Mouse (Mus musculus) embryonic facial prominence, embryonic 14.5 days (tissue): Measurements from ENCODE around the gene Gm20388. TPM values are rescaled to one million over a fixed set of nuclear protein-coding genes. Genes with fewer than 3 reads are reported as not detected.

Experiments
- ATAC-seq: fragments of 200-750 bp; cut with Nextera tagmentation; 2 replicates; pipeline ENCODE4 v1.8.0; 2017; ENCODE audit warnings: low read depth, moderate number of reproducible peaks, moderate TSS enrichment
- DNase-seq: peaks from one replicate; pipeline ENCODE4 v3.0.0-alpha.2; 2015; ENCODE audit warnings: low spot score
- H3K27ac ChIP-seq: fragments of 300-500 bp; sonication (generic); replicated peaks from 2 replicates; pipeline ENCODE4 v1.5.1; 2014; ENCODE audit warnings: low read depth, mild to moderate bottlenecking, low read length, moderate library complexity
- H3K27me3 ChIP-seq: fragments of 300-500 bp; sonication (generic); replicated peaks from 2 replicates; pipeline ENCODE4 v1.6.1; 2014; ENCODE audit warnings: low read length; ENCODE audit not compliant: control insufficient read depth, insufficient read depth
- H3K36me3 ChIP-seq: fragments of 300-500 bp; sonication (generic); 2 replicates; pipeline ENCODE4 v1.6.1; 2014; ENCODE audit warnings: low read length, mixed read lengths; ENCODE audit not compliant: control insufficient read depth, insufficient read depth
- H3K4me1 ChIP-seq: fragments of 300-500 bp; sonication (generic); 2 replicates; pipeline ENCODE4 v1.6.1; 2014; ENCODE audit warnings: antibody characterized with exemption, low read length; ENCODE audit not compliant: control insufficient read depth, insufficient read depth
- H3K4me2 ChIP-seq: fragments of 300-500 bp; sonication (generic); 2 replicates; pipeline ENCODE4 v1.6.1; 2014; ENCODE audit warnings: low read depth, mild to moderate bottlenecking, low read length, moderate library complexity, mixed read lengths
- H3K4me3 ChIP-seq: fragments of 300-500 bp; sonication (generic); 2 replicates; pipeline ENCODE4 v1.5.1; 2014; ENCODE audit warnings: low read depth, mild to moderate bottlenecking, low read length
- H3K9ac ChIP-seq: fragments of 300-500 bp; sonication (generic); 2 replicates; pipeline ENCODE4 v1.6.1; 2014; ENCODE audit warnings: low read depth, mild to moderate bottlenecking, low read length, moderate library complexity, mixed read lengths
- H3K9me3 ChIP-seq: fragments of 300-500 bp; sonication (generic); 2 replicates; pipeline ENCODE4 v1.6.1; 2016; ENCODE audit warnings: low read length; ENCODE audit not compliant: control insufficient read depth
- WGBS: fragments of 180-500 bp; shearing (Covaris S2); extraction: QIAGEN DNeasy Blood & Tissue Kit; methylation state at CpG from one replicate; pipeline ENCODE4 v1.1.7; 2014; 5-methylcytosine and 5-hydroxymethylcytosine counted together
- polyA plus RNA-seq: library from polyadenylated mRNA; unstranded; fragments of >200 nt; fragmentation: Nextera tagmentation; extraction: Ambion mirVana; gene quantifications from 2 replicates; pipeline ENCODE4 v1.2.1, GENCODE M21; 2014

Gene Gm20388
- polyA plus RNA-seq, 1 experiment from 2014 or later, result not detected

DNA sequence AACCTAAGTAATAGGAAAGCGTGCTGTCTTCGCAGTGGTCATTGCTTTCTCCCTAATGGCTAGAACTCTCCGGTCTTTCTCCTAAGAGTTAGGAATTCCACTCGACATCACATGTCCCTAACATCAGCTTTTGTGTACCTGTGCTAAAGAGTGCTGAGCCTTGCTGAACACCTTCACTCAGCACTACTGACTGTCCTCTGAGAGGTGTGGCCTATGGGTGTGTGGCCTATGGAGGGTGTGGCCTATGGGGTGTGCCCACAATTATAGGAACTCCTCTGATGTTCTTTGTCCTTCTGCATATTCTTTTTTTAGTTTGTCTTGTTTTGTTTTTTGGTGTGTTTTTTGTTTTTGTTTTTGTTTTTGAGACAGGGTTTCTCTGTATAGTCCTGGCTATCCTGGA is 3835.8 kb downstream of the Gm20388 start:
- ATAC-seq, result no peak
- H3K9ac ChIP-seq, result no peak overlapping the region
- 90% methylated on average over 4 of the region's 4 CpGs for WGBS
- no peaks in the 10 kb centered on the region for H3K27me3 ChIP-seq
- H3K9me3 ChIP-seq, result no peaks in the 10 kb centered on the region
- no peak overlapping the region for H3K4me3 ChIP-seq
- H3K27ac ChIP-seq, result no peak overlapping the region
- H3K4me1 ChIP-seq, result peaks cover 2% of the 10 kb centered on the region; the same call in 1 of the 2 replicates
- H3K4me2 ChIP-seq, result no peak overlapping the region
- no peaks in the 10 kb centered on the region for H3K36me3 ChIP-seq
- no peak for DNase-seq

DNA sequence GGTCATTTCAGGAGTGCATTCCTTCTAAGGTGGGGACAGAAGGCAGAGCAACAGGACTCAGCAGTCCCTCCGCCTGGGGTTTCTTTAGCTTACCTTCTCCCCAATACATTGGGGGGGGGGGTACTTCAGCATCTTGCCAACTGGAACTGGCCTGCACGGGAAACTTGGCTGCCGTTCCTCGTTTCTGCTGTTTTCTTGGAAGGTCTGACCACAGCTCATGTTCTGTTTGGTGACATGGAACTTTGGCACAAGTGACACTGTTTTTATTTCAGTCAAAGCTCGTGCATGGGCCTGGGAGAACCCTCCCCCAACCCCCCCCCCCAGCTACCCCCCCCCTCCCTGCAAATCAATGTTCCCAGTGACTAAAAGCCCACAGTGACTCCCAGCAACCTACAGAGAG is 3837.1 kb downstream of the Gm20388 start:
- Histone ChIP-seq H3K9me3 (no peaks in the 10 kb centered on the region), H3K27ac (peak overlapping the region; percentile 39), H3K4me1 (peaks cover 4% of the 10 kb centered on the region), H3K9ac (no peak overlapping the region), H3K4me2 (no peak overlapping the region), H3K27me3 (no peaks in the 10 kb centered on the region), H3K36me3 (no peaks in the 10 kb centered on the region), H3K4me3 (no peak overlapping the region)
- peak; percentile 80 for DNase-seq
- ATAC-seq, result no peak
- WGBS, result 44% methylated on average over 5 of the region's 5 CpGs

DNA sequence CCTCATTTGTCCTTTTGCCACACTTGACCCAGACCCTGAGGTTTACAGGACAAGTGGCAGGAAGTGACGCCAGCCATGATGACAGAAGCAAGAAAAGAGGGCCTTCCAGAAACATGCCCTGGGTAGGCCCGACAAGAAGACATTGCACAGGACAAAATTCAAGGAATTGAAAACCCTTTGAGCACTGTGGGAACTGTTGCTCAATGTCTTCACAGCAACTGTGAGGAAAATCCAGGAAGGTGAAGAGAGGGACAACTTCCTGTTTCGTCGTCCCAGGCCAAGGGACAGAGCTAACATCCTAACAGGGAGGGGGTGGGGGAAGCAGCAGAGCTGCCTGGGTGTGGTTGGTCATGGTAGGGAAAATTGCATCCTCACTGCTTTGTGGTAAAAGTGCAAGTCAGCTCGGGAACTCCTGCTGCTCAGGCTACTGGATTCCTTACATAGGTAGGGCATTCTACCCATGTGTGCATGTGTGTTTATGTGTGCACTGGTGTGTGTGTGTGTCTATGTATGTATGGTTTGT is 3839.6 kb downstream of the Gm20388 start:
- 41% methylated on average over 5 of the region's 5 CpGs for WGBS
- H3K27me3 ChIP-seq, result no peaks in the 10 kb centered on the region
- DNase-seq (no peak), ATAC-seq (no peak)
- H3K9ac ChIP-seq, result no peak overlapping the region
- no peaks in the 10 kb centered on the region for H3K9me3 ChIP-seq
- H3K27ac ChIP-seq, result no peak overlapping the region
- no peaks in the 10 kb centered on the region for H3K36me3 ChIP-seq
- no peak overlapping the region for H3K4me2 ChIP-seq
- no peak overlapping the region for H3K4me3 ChIP-seq
- peaks cover 20% of the 10 kb centered on the region for H3K4me1 ChIP-seq

DNA sequence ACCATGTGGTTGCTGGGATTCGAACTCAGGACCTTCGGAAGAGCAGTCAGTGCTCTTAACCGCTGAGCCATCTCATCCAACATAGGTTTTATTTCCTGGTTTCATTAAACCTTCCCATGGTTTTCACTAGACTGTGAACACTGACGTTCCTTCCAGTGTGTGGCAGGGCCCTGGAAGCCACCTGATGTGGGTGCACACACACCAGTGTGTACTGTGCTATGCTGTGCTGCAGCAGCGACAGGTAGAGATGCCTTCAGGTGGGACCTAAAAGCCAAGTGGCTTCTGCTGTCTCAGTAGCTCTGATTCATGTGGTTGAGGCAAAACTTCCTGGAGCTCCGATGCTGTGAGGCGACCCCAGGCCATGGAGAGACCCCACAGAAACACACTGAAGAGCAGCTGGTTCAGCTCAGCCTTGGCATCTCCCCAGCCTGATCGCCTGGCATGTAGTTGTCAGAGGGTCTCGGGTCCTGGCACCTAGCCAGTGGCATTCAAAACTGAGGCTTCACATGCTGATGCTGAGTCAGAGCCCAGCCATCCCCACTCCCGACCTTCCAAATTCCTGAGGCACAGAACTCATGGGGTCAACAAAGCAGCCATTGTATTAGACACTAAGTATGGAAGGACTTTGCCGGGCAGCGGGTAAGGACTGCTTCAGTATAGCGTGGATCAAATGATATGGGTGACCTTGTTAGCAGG is 3842.3 kb downstream of the Gm20388 start:
- DNase-seq, result peak; percentile 85
- H3K9me3 ChIP-seq, result no peaks in the 10 kb centered on the region
- H3K9ac ChIP-seq, result 0 out of 2 replicates have a peak overlapping the region, but pooled peaks have one; percentile 21
- WGBS, result 46% methylated on average over 13 of the region's 13 CpGs
- H3K4me3 ChIP-seq, result no peak overlapping the region
- H3K27ac ChIP-seq, result no peak overlapping the region
- H3K4me2 ChIP-seq, result no peak overlapping the region
- H3K36me3 ChIP-seq, result no peaks in the 10 kb centered on the region
- H3K4me1 ChIP-seq, result peaks cover 20% of the 10 kb centered on the region
- peak; percentile 31; the same call in 1 of the 2 replicates for ATAC-seq
- no peaks in the 10 kb centered on the region for H3K27me3 ChIP-seq

DNA sequence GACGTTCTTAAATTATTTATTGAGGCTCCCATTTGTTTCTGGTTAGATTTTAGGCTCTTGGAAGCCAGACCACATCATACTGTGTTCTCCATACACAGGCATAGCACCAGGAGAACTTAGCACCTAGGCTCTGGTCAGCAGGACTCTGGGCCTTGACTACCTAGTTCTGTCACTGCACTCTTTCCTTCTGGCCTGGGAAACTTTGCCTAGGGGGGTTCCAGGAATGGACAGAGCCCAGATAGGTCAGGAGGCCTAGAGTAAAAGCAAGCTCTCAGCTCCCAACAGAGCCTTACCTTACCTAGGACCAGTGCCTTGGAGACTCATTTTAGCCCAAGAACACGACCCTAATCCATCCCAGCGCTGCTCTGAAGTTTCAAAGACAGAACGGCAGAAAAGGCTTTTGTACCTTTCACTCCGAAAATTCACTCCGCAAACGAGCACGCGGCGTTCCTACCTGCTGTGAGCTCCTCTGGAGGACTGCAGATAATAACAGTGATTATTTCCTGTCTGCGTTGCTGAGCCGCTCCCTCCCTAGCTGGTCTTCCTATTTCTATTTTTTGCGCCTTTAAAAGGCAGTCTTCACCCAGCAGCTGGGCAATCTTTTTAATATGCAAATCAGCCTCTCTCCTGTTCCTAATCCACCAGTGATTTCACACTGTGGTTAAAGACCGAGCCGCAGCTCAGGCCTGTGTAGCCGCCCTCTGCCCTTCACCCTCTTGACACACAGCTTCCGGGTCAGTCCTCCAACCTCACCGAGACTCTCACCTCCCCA is 3843.1 kb downstream of the Gm20388 start:
- no peak for ATAC-seq
- 14% methylated on average over 18 of the region's 18 CpGs for WGBS
- DNase-seq, result no peak
- Histone ChIP-seq H3K9me3 (no peaks in the 10 kb centered on the region), H3K9ac (no peak overlapping the region), H3K27me3 (no peaks in the 10 kb centered on the region; the same call in 1 of the 2 replicates), H3K4me2 (peak overlapping the region; percentile 11), H3K4me3 (no peak overlapping the region), H3K4me1 (peaks cover 18% of the 10 kb centered on the region), H3K27ac (no peak overlapping the region; the same call in 1 of the 2 replicates), H3K36me3 (no peaks in the 10 kb centered on the region)

DNA sequence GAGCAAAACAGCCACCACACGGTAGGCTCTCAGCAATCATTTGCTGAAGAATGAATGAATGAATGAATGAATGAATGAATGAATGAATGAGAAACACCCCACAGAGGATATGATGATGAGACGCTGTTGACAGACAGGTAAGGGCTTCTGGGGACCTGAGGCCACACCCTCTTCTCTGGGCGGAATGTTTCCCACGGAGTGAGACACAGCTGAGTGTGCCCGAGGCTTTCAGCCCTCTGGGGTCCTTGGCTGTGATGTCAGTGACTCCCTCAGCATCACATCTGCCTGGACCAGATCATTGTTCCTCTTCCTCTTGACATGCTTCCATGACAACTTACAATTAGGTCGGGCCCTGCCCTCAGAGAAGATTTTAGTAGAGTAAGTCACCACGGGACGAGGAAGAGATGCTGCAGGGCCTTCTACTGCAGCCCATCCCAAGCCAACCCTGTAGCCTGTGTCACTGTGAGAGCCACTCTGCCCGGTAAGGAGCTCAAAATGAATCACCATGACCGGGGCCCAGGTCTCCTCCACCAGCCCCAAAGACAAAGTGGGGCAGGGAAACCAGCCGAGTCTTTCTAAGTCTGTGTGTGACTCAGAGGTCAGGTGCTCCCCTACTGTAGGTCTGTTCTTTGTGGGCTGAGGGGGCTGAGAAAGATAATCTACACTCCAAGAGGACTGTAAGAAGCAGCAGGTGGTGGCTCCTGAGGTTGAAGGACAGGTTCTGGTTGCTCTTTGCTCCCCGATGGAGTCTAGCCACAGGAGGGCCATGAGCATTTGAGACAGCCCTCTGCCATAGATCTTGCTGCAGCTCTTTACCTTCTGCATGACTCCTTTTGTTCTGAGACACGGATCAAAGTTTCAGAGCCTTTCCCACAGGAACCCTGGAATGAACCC is 3844.1 kb downstream of the Gm20388 start:
- Histone ChIP-seq H3K9ac (no peak overlapping the region), H3K4me3 (no peak overlapping the region), H3K4me1 (peaks cover 18% of the 10 kb centered on the region), H3K36me3 (no peaks in the 10 kb centered on the region), H3K27ac (no peak overlapping the region), H3K4me2 (no peak overlapping the region), H3K9me3 (no peaks in the 10 kb centered on the region), H3K27me3 (no peaks in the 10 kb centered on the region; the same call in 1 of the 2 replicates)
- 61% methylated on average over 13 of the region's 13 CpGs for WGBS
- DNase-seq (no peak), ATAC-seq (no peak)

DNA sequence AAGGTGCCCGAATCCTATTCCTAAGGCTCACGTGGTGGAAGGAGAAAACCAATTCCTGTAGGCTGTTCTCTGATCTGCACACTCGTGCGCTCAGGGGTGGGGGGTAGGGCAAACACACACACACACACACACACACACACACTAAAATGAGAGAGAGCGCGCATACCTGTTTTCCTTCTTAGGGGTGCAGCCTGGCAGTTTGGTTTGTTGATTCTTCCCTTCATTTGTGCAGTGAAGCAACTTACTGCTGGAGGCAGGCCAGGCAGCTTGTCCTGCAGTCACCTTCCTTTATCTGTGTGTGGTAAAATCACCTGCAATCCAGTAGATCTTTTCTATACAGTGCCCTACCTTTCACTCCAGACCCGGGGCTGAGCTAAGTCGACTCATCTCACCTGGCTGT is 3846.3 kb downstream of the Gm20388 start:
- ATAC-seq (no peak), DNase-seq (peak; percentile 51)
- no peaks in the 10 kb centered on the region for H3K36me3 ChIP-seq
- H3K27me3 ChIP-seq, result no peaks in the 10 kb centered on the region; the same call in 1 of the 2 replicates
- no peak overlapping the region for H3K27ac ChIP-seq
- no peaks in the 10 kb centered on the region for H3K9me3 ChIP-seq
- no peak overlapping the region for H3K9ac ChIP-seq
- H3K4me2 ChIP-seq, result no peak overlapping the region
- H3K4me3 ChIP-seq, result no peak overlapping the region
- WGBS, result 69% methylated on average over 8 of the region's 8 CpGs
- H3K4me1 ChIP-seq, result peaks cover 25% of the 10 kb centered on the region

DNA sequence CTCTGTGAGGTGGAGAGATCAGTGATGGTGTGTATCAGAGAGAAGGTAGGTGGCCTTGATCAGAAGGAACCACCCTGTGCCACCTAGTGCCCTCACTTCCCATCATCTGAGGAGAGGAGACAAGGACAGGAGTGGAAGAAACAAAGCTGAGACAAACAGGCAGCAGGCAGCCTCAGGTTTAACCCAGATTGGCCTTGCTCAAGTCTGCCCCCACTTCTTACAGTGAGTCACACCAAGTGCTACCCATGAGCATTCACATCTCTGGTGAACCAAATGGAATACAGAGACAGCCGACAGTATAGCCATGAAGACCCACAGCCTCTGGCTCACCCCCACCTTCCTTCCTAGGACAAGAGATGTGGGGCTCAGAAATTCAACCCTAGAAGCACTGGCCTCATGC is 3848.3 kb downstream of the Gm20388 start:
- Histone ChIP-seq H3K27ac (no peak overlapping the region), H3K9ac (no peak overlapping the region), H3K9me3 (no peaks in the 10 kb centered on the region), H3K36me3 (no peaks in the 10 kb centered on the region), H3K4me2 (no peak overlapping the region), H3K4me3 (no peak overlapping the region), H3K27me3 (no peaks in the 10 kb centered on the region; the same call in 1 of the 2 replicates), H3K4me1 (peaks cover 27% of the 10 kb centered on the region)
- DNase-seq, result no peak
- no peak for ATAC-seq
- 77% methylated on average over 1 of the region's 1 CpGs for WGBS
